Mouse (Mus musculus) lung, adult 18-20 months (tissue): Measurements from ENCODE around the gene Gm11111.

Experiments used
- DNase-seq, 2 experiments: peaks; one replicate each; pipeline ENCODE4 v3.0.0; 2022; ENCODE audit warnings: mixed read lengths in 2 of 2

The Gm11111 gene

GRCm38 (mm10) chr5:98585915-98586314, 33.4 kb downstream of the Gm11111 start:
- no peak for DNase-seq
